Mouse (Mus musculus): Measurements from ENCODE around the gene Cd300lg. TPM values are rescaled to one million over a fixed set of nuclear protein-coding genes. Genes with fewer than 3 reads are reported as not detected.

Gene Cd300lg
- polyA plus RNA-seq, 1 experiment, result 5.8 TPM

GRCm38 (mm10) chr11:102063076-102063475 lies 21.8 kb downstream of the Cd300lg start:
- 88% methylated on average over 13 of the region's 13 CpGs for WGBS
- no peaks in the 10 kb centered on the region for H3K4me1 ChIP-seq (ENCODE audit: control insufficient read depth, insufficient read depth, low read length)
- no peak for TF ChIP-seq POLR2A (IDR thresholded peaks at IDR 0.05; ENCODE audit: borderline replicate concordance, control insufficient read depth, low read depth, low read length)
- no peak for TF ChIP-seq CTCF (IDR thresholded peaks at IDR 0.05; ENCODE audit: control insufficient read depth, insufficient read depth, low read length)
- no peak overlapping the region for H3K27ac ChIP-seq (ENCODE audit: control insufficient read depth, insufficient read depth, low read depth, low read length, poor library complexity)
- no peak overlapping the region for H3K4me3 ChIP-seq (replicated peaks; ENCODE audit: control insufficient read depth, low read depth, low read length)

DNA sequence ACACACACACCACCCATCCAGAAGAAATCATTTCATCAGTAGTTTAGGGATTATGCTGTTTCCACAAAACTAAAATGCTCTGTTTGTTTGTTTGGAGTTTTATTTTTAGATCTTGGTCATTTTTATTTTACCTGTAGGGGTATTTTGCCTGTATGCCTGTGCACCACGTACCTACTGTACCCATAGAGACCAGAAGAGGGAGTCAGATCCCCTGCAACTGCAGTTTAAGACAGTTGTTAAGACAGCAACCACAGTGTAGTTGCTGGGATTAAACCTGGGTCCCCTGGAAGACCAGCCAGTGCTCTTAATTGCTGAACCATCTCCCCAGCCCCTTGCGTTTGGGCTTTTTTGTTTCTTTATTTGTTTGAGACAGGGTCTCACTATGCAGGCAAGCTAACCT lies 27.7 kb downstream of the Cd300lg start:
- Histone ChIP-seq H3K27ac (ENCODE audit: control insufficient read depth, insufficient read depth, low read depth, low read length, poor library complexity) (no peak overlapping the region), H3K4me1 (ENCODE audit: control insufficient read depth, insufficient read depth, low read length) (no peaks in the 10 kb centered on the region), H3K4me3 (replicated peaks; ENCODE audit: control insufficient read depth, low read depth, low read length) (no peak overlapping the region)
- 47% methylated on average over 2 of the region's 2 CpGs for WGBS
- TF ChIP-seq CTCF (IDR thresholded peaks at IDR 0.05; ENCODE audit: control insufficient read depth, insufficient read depth, low read length) (no peak), POLR2A (IDR thresholded peaks at IDR 0.05; ENCODE audit: borderline replicate concordance, control insufficient read depth, low read depth, low read length) (no peak)

DNA sequence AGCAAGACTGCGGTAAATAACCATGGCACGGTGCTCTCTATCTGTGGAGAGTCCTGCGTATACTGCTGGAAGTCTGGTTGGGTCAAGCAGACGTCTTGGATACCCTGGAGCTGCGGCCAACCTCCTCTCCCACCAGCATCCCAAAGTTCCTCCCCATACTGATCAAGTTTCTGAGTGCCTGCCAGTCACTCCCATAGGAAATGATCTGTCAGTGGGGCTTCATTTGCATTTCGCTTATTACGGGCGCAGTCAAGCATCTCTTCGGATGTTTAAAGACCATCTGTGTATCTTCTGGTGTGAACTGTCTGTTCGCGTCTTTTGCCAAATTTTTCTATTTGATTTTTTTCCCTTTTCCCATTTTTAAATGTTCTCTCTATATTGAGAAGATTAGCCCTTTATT lies 28.3 kb downstream of the Cd300lg start:
- Histone ChIP-seq H3K27ac (ENCODE audit: control insufficient read depth, insufficient read depth, low read depth, low read length, poor library complexity) (no peak overlapping the region), H3K4me1 (ENCODE audit: control insufficient read depth, insufficient read depth, low read length) (no peaks in the 10 kb centered on the region), H3K4me3 (replicated peaks; ENCODE audit: control insufficient read depth, low read depth, low read length) (no peak overlapping the region)
- TF ChIP-seq CTCF (IDR thresholded peaks at IDR 0.05; ENCODE audit: control insufficient read depth, insufficient read depth, low read length), result no peak
- no peak for TF ChIP-seq POLR2A (IDR thresholded peaks at IDR 0.05; ENCODE audit: borderline replicate concordance, control insufficient read depth, low read depth, low read length)
- 77% methylated on average over 11 of the region's 11 CpGs for WGBS

GRCm38 (mm10) chr11:102070426-102070825 lies 29.1 kb downstream of the Cd300lg start:
- no peak for TF ChIP-seq POLR2A (IDR thresholded peaks at IDR 0.05; ENCODE audit: borderline replicate concordance, control insufficient read depth, low read depth, low read length)
- TF ChIP-seq CTCF (IDR thresholded peaks at IDR 0.05; ENCODE audit: control insufficient read depth, insufficient read depth, low read length), result no peak
- H3K4me1 ChIP-seq (ENCODE audit: control insufficient read depth, insufficient read depth, low read length), result no peaks in the 10 kb centered on the region
- no peak overlapping the region for H3K4me3 ChIP-seq (replicated peaks; ENCODE audit: control insufficient read depth, low read depth, low read length)
- 52% methylated on average over 13 of the region's 13 CpGs for whole genome bisulfite sequencing
- no peak overlapping the region for H3K27ac ChIP-seq (ENCODE audit: control insufficient read depth, insufficient read depth, low read depth, low read length, poor library complexity)

DNA sequence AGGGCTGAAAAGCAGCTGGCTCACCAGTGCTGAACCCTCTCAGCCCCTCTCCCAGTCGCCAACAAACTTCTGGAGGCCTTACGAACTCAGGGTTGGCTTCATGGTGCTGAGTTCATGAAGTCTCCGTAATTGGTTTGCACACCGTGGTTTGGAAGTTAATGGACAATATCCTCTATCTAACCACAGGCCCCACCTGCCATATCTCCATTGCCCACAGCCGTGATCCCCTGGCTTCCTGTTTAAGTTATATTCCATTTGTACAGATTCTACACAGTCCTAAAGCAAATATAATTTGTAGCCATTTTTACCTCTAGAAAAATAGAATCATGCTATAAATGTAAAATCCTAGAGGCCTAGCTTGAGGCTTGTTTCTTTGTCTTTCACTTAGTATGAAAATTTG lies 31.4 kb downstream of the Cd300lg start:
- no peak overlapping the region for H3K27ac ChIP-seq (ENCODE audit: control insufficient read depth, insufficient read depth, low read depth, low read length, poor library complexity)
- WGBS, result 25% methylated on average over 5 of the region's 5 CpGs

DNA sequence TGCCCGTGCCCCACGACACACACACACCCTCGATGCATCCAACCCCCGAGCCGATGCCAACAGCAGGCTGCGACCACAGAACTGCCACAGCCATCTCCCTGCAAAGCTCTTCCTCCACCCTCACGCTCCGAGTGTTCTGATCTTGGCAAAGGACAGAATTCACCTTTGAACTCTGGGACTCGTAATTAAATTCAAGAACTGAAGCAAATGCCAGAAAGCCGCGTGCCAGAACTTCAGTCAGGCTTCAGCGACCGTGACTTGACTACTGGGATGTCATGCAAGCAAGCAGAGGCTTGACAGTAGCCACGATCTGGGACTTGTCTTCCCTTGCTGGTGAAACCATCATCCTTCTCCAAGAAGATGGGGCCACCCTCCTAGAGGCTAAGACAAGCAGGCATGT lies 32.4 kb downstream of the Cd300lg start:
- Histone ChIP-seq H3K27ac (ENCODE audit: control insufficient read depth, insufficient read depth, low read depth, low read length, poor library complexity) (no peak overlapping the region), H3K4me3 (replicated peaks; ENCODE audit: control insufficient read depth, low read depth, low read length) (no peak overlapping the region), H3K4me1 (ENCODE audit: control insufficient read depth, insufficient read depth, low read length) (no peaks in the 10 kb centered on the region)
- TF ChIP-seq CTCF (IDR thresholded peaks at IDR 0.05; ENCODE audit: control insufficient read depth, insufficient read depth, low read length) (no peak), POLR2A (IDR thresholded peaks at IDR 0.05; ENCODE audit: borderline replicate concordance, control insufficient read depth, low read depth, low read length) (no peak)
- WGBS, result 85% methylated on average over 14 of the region's 14 CpGs

More for the DNA sequence above, 31.4 kb downstream of the Cd300lg start:
- TF ChIP-seq CTCF (IDR thresholded peaks at IDR 0.05; ENCODE audit: control insufficient read depth, insufficient read depth, low read length), result no peak
- Histone ChIP-seq H3K4me1 (ENCODE audit: control insufficient read depth, insufficient read depth, low read length) (no peaks in the 10 kb centered on the region), H3K4me3 (replicated peaks; ENCODE audit: control insufficient read depth, low read depth, low read length) (no peak overlapping the region)

DNA sequence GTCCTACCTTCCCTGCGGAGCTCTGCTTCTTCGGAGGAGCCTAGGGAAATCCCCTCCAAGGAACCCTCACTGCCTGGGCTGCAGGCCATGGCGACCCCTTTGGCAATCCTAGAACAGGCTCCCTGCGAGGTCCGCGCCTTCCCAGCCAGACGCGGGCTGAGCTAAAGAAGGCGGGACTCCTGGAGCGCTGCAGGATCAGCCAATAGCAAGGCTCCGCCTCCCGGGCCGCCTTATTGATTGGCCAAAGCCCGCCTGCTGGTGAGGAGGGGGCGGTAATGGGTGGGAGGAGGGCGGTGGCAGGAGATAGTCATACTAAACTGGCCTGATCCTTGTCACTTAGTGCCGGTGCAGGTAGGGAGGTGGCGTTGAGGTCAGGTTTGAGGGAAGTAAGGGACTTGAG lies 41.0 kb downstream of the Cd300lg start:
- 6% methylated on average over 18 of the region's 18 CpGs for WGBS
- TF ChIP-seq CTCF (IDR thresholded peaks at IDR 0.05; ENCODE audit: control insufficient read depth, insufficient read depth, low read length) (no peak), POLR2A (IDR thresholded peaks at IDR 0.05; ENCODE audit: borderline replicate concordance, control insufficient read depth, low read depth, low read length) (no peak)
- Histone ChIP-seq H3K4me1 (ENCODE audit: control insufficient read depth, insufficient read depth, low read length) (no peaks in the 10 kb centered on the region), H3K27ac (ENCODE audit: control insufficient read depth, insufficient read depth, low read depth, low read length, poor library complexity) (no peak overlapping the region), H3K4me3 (replicated peaks; ENCODE audit: control insufficient read depth, low read depth, low read length) (no peak overlapping the region)

GRCm38 (mm10) chr11:102083193-102083592 lies 41.9 kb downstream of the Cd300lg start:
- Histone ChIP-seq H3K27ac (ENCODE audit: control insufficient read depth, insufficient read depth, low read depth, low read length, poor library complexity) (no peak overlapping the region), H3K4me3 (replicated peaks; ENCODE audit: control insufficient read depth, low read depth, low read length) (no peak overlapping the region), H3K4me1 (ENCODE audit: control insufficient read depth, insufficient read depth, low read length) (no peaks in the 10 kb centered on the region)
- 76% methylated on average over 4 of the region's 4 CpGs for WGBS
- TF ChIP-seq CTCF (IDR thresholded peaks at IDR 0.05; ENCODE audit: control insufficient read depth, insufficient read depth, low read length), result no peak
- no peak for TF ChIP-seq POLR2A (IDR thresholded peaks at IDR 0.05; ENCODE audit: borderline replicate concordance, control insufficient read depth, low read depth, low read length)

GRCm38 (mm10) chr11:102084159-102084558 lies 42.9 kb downstream of the Cd300lg start:
- 91% methylated on average over 7 of the region's 7 CpGs for WGBS
- no peaks in the 10 kb centered on the region for H3K4me1 ChIP-seq (ENCODE audit: control insufficient read depth, insufficient read depth, low read length)
- no peak overlapping the region for H3K27ac ChIP-seq (ENCODE audit: control insufficient read depth, insufficient read depth, low read depth, low read length, poor library complexity)
- H3K4me3 ChIP-seq (replicated peaks; ENCODE audit: control insufficient read depth, low read depth, low read length), result no peak overlapping the region
- no peak for TF ChIP-seq POLR2A (IDR thresholded peaks at IDR 0.05; ENCODE audit: borderline replicate concordance, control insufficient read depth, low read depth, low read length)
- TF ChIP-seq CTCF (IDR thresholded peaks at IDR 0.05; ENCODE audit: control insufficient read depth, insufficient read depth, low read length), result no peak

All from bone marrow, adult 2 months (tissue).